Mouse (Mus musculus) lung, embryonic 16.5 days (tissue): ENCODE measurements at regions not wholly inside any gene's neighbourhood (a gene's known extent, or its start where the extent isn't known, plus 50 kb on each side); places are given as distances from the start of the nearest gene placed in this dataset.

Source experiments
- ATAC-seq: fragments of 200-750 bp; cut with Nextera tagmentation; 2 replicates; pipeline ENCODE4 v1.8.0; 2017; ENCODE audit warnings: low read depth, mild to moderate bottlenecking, moderate library complexity
- H3K27ac ChIP-seq: fragments of 300-500 bp; sonication (generic); 2 replicates; pipeline ENCODE4 v1.5.1; 2014; ENCODE audit warnings: mild to moderate bottlenecking, control low read depth, low read length
- H3K27me3 ChIP-seq: fragments of 300-500 bp; sonication (generic); 2 replicates; pipeline ENCODE4 v1.6.1; 2014; ENCODE audit warnings: low read depth, low read length, mixed read lengths; ENCODE audit not compliant: control insufficient read depth, insufficient read depth
- H3K36me3 ChIP-seq: fragments of 300-500 bp; sonication (generic); 2 replicates; pipeline ENCODE4 v1.6.1; 2014; ENCODE audit warnings: low read length; ENCODE audit not compliant: control insufficient read depth, insufficient read depth
- H3K4me1 ChIP-seq: fragments of 300-500 bp; sonication (generic); replicated peaks from 2 replicates; pipeline ENCODE4 v1.6.1; 2014; ENCODE audit warnings: low read length, mixed read lengths; ENCODE audit not compliant: control insufficient read depth, insufficient read depth
- H3K4me2 ChIP-seq: fragments of 300-500 bp; sonication (generic); 2 replicates; pipeline ENCODE4 v1.6.1; 2014; ENCODE audit warnings: low read depth, low read length, control low read depth
- H3K4me3 ChIP-seq: fragments of 300-500 bp; sonication (generic); 2 replicates; pipeline ENCODE4 v1.5.1; 2014; ENCODE audit warnings: mild to moderate bottlenecking, low read length, control low read depth
- H3K9ac ChIP-seq: fragments of 300-500 bp; sonication (generic); 2 replicates; pipeline ENCODE4 v1.6.1; 2014; ENCODE audit warnings: low read length, control low read depth
- H3K9me3 ChIP-seq: fragments of 300-500 bp; sonication (generic); 2 replicates; pipeline ENCODE4 v1.6.1; 2016; ENCODE audit warnings: low read length; ENCODE audit not compliant: control insufficient read depth
- WGBS: fragments of 180-500 bp; shearing (Covaris S2); extraction: QIAGEN DNeasy Blood & Tissue Kit; methylation state at CpG from one replicate; pipeline ENCODE4 v1.1.7; 2014; 5-methylcytosine and 5-hydroxymethylcytosine counted together

GRCm38 (mm10) chr3:53393945-53394344 is 69.2 kb downstream of the Nhlrc3 start:
- Histone ChIP-seq H3K4me2 (no peak overlapping the region), H3K9ac (no peak overlapping the region), H3K4me1 (no peaks in the 10 kb centered on the region), H3K27me3 (no peaks in the 10 kb centered on the region), H3K27ac (no peak overlapping the region), H3K4me3 (no peak overlapping the region), H3K9me3 (no peaks in the 10 kb centered on the region), H3K36me3 (no peaks in the 10 kb centered on the region)
- 72% methylated on average over 7 of the region's 7 CpGs for WGBS
- ATAC-seq: no peak

DNA sequence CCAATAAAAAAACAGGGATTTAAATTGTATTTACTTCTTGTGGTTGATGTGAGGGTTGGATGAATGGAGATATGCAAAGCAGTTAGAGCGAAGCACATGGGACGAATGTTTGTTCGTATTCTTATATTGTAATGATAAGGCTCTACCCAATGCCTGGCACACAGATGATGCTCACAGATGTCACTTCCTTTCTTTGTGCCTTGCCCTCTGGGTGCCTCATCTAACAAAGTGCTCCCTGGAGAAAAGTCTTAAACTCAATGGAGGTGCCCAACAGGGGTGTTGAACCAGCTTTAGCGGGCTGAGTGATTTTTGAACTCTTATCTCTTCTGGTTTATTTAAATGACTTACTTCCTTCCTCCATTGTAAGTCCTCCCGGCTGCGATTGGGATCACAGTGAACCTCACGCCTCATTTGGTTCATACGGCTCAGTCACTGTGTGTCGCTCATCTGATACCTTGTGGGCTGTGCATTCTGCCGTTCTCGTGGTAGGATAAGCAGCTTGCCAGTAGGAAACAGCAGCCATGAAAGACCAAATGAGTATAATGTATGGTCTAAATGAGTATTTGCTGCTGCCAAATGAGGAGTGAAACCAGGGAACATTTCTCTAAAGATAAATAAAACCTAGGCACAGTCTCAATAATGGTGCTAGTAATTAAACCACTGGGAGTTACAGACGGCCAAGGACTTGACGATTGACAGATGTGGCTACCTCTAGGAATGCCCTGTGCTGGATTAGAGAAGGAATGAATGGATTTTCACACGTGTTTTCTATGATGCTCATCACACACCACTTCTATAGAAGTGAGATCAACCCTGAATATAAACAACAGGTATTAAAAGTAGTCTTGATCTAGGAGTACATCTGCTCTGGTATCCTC is 81.2 kb downstream of the Nhlrc3 start:
- ATAC-seq: no peak
- WGBS: 46% methylated on average over 14 of the region's 14 CpGs
- Histone ChIP-seq H3K27me3 (no peaks in the 10 kb centered on the region), H3K9ac (no peak overlapping the region), H3K9me3 (no peaks in the 10 kb centered on the region), H3K27ac (no peak overlapping the region), H3K4me1 (no peaks in the 10 kb centered on the region), H3K4me2 (no peak overlapping the region), H3K4me3 (no peak overlapping the region), H3K36me3 (no peaks in the 10 kb centered on the region)

GRCm38 (mm10) chr3:53379519-53380181 is 83.5 kb downstream of the Nhlrc3 start:
- no peak for ATAC-seq
- H3K4me3 ChIP-seq: no peak overlapping the region
- H3K36me3 ChIP-seq: no peaks in the 10 kb centered on the region
- H3K27ac ChIP-seq: no peak overlapping the region
- no peaks in the 10 kb centered on the region for H3K27me3 ChIP-seq
- H3K9me3 ChIP-seq: no peaks in the 10 kb centered on the region
- no peaks in the 10 kb centered on the region for H3K4me1 ChIP-seq
- WGBS: 67% methylated on average over 4 of the region's 4 CpGs
- no peak overlapping the region for H3K4me2 ChIP-seq
- no peak overlapping the region for H3K9ac ChIP-seq

- WGBS: 69% methylated on average over 3 of the region's 3 CpGs
- no peaks in the 10 kb centered on the region for H3K27me3 ChIP-seq
- H3K27ac ChIP-seq: no peak overlapping the region
- H3K9me3 ChIP-seq: no peaks in the 10 kb centered on the region
- no peak for ATAC-seq
- H3K4me3 ChIP-seq: no peak overlapping the region
- H3K4me1 ChIP-seq: peaks cover 3% of the 10 kb centered on the region
- no peak overlapping the region for H3K9ac ChIP-seq
- H3K36me3 ChIP-seq: no peaks in the 10 kb centered on the region
- H3K4me2 ChIP-seq: no peak overlapping the region
Observed at GRCm38 (mm10) chr3:53376864-53377447, 86.2 kb downstream of the Nhlrc3 start.

GRCm38 (mm10) chr3:53372887-53373286 is 90.2 kb downstream of the Nhlrc3 start:
- H3K4me2 ChIP-seq: no peak overlapping the region
- no peak for ATAC-seq
- H3K4me3 ChIP-seq: no peak overlapping the region
- H3K36me3 ChIP-seq: no peaks in the 10 kb centered on the region
- peaks cover 5% of the 10 kb centered on the region; the same call in 1 of the 2 replicates for H3K9me3 ChIP-seq
- H3K9ac ChIP-seq: no peak overlapping the region
- H3K27me3 ChIP-seq: no peaks in the 10 kb centered on the region
- peaks cover 3% of the 10 kb centered on the region for H3K4me1 ChIP-seq
- no peak overlapping the region for H3K27ac ChIP-seq
- WGBS: 55% methylated on average over 7 of the region's 7 CpGs

- peaks cover 5% of the 10 kb centered on the region; the same call in 1 of the 2 replicates for H3K9me3 ChIP-seq
- H3K27ac ChIP-seq: no peak overlapping the region
- WGBS: 67% methylated on average over 7 of the region's 7 CpGs
- no peak for ATAC-seq
- H3K9ac ChIP-seq: no peak overlapping the region
- no peak overlapping the region for H3K4me3 ChIP-seq
- H3K4me1 ChIP-seq: peaks cover 3% of the 10 kb centered on the region
- H3K4me2 ChIP-seq: no peak overlapping the region
- H3K36me3 ChIP-seq: no peaks in the 10 kb centered on the region
- no peaks in the 10 kb centered on the region for H3K27me3 ChIP-seq
Observed at GRCm38 (mm10) chr3:53371910-53372309, 91.2 kb downstream of the Nhlrc3 start.

GRCm38 (mm10) chr3:53361202-53361601 is 101.9 kb downstream of the Nhlrc3 start:
- Histone ChIP-seq H3K27ac (no peak overlapping the region), H3K4me2 (no peak overlapping the region), H3K9me3 (peaks cover 4% of the 10 kb centered on the region; the same call in 1 of the 2 replicates), H3K27me3 (no peaks in the 10 kb centered on the region), H3K4me1 (no peaks in the 10 kb centered on the region), H3K36me3 (no peaks in the 10 kb centered on the region), H3K4me3 (no peak overlapping the region), H3K9ac (no peak overlapping the region)
- no peak for ATAC-seq
- WGBS: 60% methylated on average over 4 of the region's 4 CpGs

GRCm38 (mm10) chr3:53353693-53354092 is 109.4 kb downstream of the Nhlrc3 start:
- H3K27me3 ChIP-seq: no peaks in the 10 kb centered on the region
- H3K4me3 ChIP-seq: no peak overlapping the region
- H3K9me3 ChIP-seq: no peaks in the 10 kb centered on the region
- no peak for ATAC-seq
- 54% methylated on average over 8 of the region's 8 CpGs for WGBS
- H3K9ac ChIP-seq: no peak overlapping the region
- H3K36me3 ChIP-seq: no peaks in the 10 kb centered on the region
- H3K4me1 ChIP-seq: no peaks in the 10 kb centered on the region
- no peak overlapping the region for H3K27ac ChIP-seq
- H3K4me2 ChIP-seq: no peak overlapping the region

GRCm38 (mm10) chr3:53353282-53353681 is 109.8 kb downstream of the Nhlrc3 start:
- ATAC-seq: no peak
- whole genome bisulfite sequencing: 85% methylated on average over 7 of the region's 7 CpGs
- H3K9ac ChIP-seq: no peak overlapping the region
- no peaks in the 10 kb centered on the region for H3K27me3 ChIP-seq
- no peaks in the 10 kb centered on the region for H3K36me3 ChIP-seq
- no peak overlapping the region for H3K27ac ChIP-seq
- no peaks in the 10 kb centered on the region for H3K9me3 ChIP-seq
- H3K4me2 ChIP-seq: no peak overlapping the region
- H3K4me1 ChIP-seq: no peaks in the 10 kb centered on the region
- H3K4me3 ChIP-seq: no peak overlapping the region
